Mouse (Mus musculus) lung, postnatal 14 days (tissue): ENCODE measurements around the gene Dhrs1.

Source experiments
- DNase-seq: peaks from one replicate; pipeline ENCODE4 v3.0.0; 2021

Dhrs1 gene

GRCm38 (mm10) chr14:55720666-55721065, 24.8 kb downstream of the Dhrs1 start:
- no peak for DNase-seq

- DNase-seq, result no peak
These were observed 25.8 kb downstream of the Dhrs1 start for GRCm38 (mm10) chr14:55719737-55720136.

DNA sequence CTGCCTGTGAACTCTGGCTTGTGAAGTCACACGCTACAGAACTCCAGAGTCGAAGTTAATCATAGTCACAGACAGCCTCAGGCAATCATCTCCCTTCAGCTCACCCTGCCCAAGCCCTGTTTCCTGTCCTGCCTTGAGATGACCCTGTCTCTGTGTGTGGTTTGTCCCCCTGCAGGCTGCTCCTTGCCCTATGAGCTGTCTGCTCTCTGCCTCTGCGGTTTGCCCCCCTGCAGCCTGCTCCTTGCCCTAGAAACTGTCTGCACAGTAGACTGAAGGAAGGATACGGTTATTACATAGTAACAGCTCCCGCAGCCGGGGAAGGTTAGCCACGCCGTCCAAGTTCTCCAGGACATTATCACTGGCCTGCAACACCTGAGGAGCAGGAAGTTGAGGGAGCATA, 28.6 kb downstream of the Dhrs1 start:
- no peak for DNase-seq

DNA sequence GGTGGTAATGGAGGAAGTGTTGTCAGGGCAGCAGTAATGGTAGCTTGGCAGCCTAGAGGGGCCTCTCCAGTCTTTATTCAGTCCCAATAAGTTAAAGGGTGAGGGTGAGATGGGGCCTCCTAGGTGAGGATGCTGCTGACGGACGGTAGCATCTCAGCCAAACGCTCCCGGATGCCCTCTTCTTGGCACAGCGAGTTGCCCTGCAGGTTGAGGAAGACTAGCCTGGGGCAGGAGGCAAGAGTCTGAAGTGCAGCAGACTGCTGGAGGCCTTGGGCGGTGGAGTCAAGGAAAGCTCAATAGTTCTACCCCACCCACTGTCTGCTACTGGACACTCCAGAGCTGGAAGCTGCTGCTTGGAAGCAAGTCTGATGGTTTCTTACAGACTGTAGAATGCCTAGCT, 29.2 kb downstream of the Dhrs1 start:
- DNase-seq, result no peak

DNA sequence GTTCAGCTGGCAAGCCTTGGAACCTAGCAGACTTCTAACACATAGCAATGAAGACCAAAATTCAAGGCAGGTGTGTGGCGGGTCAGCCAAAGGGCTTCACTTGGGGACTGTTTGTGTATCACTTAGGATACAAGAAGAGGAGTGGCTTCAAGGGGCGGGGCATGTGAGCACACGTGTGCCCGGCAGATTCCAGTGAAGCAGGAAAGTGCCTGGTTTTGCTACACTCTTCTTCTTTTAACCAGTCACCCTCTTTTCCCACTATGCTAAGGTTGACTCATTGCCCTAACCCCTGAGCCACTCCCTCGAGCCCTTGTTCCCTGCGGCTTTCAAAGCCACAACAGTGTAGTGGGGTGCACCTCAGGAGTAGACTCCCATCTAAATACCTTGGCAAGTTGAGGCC, 30.6 kb downstream of the Dhrs1 start:
- DNase-seq, result peak; percentile 31

DNA sequence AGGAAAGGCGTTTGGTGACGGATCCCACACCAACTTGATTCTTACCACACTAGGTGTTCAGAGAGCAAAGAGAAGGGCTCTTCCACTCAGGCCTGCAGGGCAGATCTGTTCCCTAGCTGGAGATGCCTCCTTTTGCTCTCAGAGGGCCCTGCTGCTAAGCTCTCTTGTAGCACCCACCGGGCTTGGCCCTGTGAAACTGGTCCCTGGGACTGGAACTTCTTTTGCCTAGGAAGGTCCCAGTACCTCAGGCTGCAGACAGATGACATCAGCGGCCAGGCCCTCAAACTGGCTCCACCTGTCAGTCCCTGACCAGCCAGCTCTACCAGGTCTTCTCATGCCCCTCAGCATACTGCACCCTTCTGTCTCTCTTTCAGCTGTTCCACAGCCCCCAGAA, 31.8 kb downstream of the Dhrs1 start, which contains the start of gene Tgm1:
Tgm1 (minus strand) TSS at position 198 of the 394 bp plus-strand sequence.
- no peak for DNase-seq

GRCm38 (mm10) chr14:55713007-55713728, 32.3 kb downstream of the Dhrs1 start:
- DNase-seq, result peak; percentile 66

DNA sequence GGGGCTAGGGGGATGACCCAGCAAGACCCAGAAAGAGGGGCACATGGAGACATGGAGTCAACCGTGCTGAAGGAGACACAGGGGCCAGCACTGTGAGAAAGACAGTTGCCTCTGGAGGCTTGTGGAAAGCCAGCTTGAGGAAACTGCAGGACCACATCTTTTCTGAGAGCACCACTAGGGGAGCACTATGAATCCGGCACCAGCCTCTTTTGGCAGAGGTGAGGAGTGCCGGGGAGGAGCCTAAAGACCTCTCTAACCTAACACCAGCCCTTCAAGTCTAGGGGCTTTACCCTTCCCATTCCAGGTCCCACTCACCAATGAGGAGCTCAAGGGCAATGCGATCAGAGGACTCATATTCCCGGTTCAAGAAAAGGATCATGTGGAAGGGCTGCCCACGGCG, 33.7 kb downstream of the Dhrs1 start:
- no peak for DNase-seq

GRCm38 (mm10) chr14:55709509-55709908, 36.0 kb downstream of the Dhrs1 start:
- DNase-seq, result no peak

GRCm38 (mm10) chr14:55707397-55707796, 38.1 kb downstream of the Dhrs1 start:
- no peak for DNase-seq

DNA sequence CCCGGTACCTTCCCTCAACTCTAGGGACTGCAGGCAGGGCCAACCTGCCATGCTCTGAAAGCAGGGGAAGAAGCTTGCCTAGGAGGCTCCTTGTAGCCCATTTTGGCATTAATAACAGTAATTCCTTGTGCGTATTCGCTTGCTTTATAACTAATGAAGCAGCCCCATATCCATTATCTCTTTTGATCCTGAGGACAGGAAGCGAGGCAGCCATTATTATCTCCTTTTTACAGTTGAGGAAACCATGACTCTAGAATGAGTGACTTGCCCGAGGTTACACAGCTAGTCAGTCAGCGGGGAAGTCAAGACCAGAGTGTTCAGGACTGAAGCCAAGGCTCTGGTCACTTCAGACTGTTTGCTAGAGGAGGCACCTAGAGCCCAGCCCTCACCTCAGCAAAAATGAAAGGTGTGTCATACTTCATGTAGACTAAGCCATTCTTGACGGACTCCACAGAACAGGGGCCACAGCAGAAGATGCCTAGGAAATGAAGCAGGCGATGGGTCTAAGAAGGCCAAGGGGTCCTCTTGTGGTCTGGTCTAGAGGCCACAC, 39.4 kb downstream of the Dhrs1 start:
- no peak for DNase-seq

DNA sequence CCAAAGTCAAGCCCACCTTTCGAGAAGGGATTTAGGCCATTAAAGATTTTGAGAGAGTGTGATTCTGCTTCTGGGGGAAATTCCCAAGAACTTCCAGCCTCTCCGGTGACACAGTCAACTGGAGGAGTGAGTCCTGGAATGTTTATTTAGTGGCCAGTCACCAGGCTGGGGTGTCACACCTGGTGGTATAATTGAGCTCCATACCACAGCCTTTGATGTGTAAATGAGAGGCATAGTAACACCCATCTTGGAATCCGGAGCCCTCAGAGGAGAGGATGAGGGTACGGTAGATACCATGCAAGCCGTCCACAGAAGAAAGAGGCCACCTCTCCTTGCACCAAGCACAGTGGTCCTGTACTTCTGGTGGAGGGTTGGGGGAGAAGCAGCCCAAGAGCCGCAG, 42.7 kb downstream of the Dhrs1 start:
- DNase-seq, result no peak

- no peak for DNase-seq
These were observed 44.4 kb downstream of the Dhrs1 start for GRCm38 (mm10) chr14:55701131-55701530.

DNA sequence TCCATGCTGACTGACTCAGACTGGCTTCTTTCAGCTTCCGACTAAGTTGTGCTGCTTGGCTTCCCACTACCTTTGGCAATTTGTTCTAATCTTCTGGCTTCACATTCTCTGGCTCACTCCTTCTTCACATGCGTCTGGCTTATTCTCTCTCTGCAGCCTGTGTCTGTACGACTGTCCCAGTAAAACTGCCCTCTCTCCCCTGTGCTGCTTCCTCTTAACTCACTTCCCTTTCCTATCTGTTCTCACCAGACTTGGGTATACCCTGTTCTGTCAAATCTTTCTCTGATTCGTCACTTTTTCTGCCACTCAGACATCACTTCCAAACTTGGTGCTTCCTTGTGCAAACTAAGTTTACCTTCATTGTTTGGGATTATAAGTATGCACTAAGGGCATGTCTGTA, 48.3 kb downstream of the Dhrs1 start:
- no peak for DNase-seq

- DNase-seq, result no peak
These were observed 56.1 kb downstream of the Dhrs1 start for GRCm38 (mm10) chr14:55689433-55689832.
